Mouse (Mus musculus) megakaryocyte-erythroid progenitor cell, adult 5-6 weeks (primary cell): ENCODE data around the gene Crkl. TPM values are rescaled to one million over a fixed set of nuclear protein-coding genes. Genes with fewer than 3 reads are reported as not detected.
A peak's percentile ranks its signal among the peaks of the same experiment; 100 is the strongest.
"Not testable (repeated sequence)": the region's sequence is repeated elsewhere in the genome, so short reads cannot be mapped to it uniquely, and the experiment has no call there.

Experiments used
- ATAC-seq: replicated peaks from 2 replicates; pipeline ENCODE4 v1.8.0; 2016; ENCODE audit warnings: mild to moderate bottlenecking, inconsistent platforms; ENCODE audit not compliant: severe bottlenecking, poor library complexity, low FRiP score, low TSS enrichment
- total RNA-seq, 2 experiments: library from RNA; stranded (forward) in 1 of 2; stranded (reverse) in 1 of 2; fragments of 200-1000, 215-1000 nt in 1 of 2; fragments of >200 nt in 1 of 2; fragmentation: Nextera tagmentation in 1 of 2; gene quantifications; 2 replicates each; pipeline ENCODE4 v1.2.3; 2014 to 2017

The Crkl gene
- total RNA-seq, 2 experiments from 2014 or later, result 21.5 to 33.5 TPM

DNA sequence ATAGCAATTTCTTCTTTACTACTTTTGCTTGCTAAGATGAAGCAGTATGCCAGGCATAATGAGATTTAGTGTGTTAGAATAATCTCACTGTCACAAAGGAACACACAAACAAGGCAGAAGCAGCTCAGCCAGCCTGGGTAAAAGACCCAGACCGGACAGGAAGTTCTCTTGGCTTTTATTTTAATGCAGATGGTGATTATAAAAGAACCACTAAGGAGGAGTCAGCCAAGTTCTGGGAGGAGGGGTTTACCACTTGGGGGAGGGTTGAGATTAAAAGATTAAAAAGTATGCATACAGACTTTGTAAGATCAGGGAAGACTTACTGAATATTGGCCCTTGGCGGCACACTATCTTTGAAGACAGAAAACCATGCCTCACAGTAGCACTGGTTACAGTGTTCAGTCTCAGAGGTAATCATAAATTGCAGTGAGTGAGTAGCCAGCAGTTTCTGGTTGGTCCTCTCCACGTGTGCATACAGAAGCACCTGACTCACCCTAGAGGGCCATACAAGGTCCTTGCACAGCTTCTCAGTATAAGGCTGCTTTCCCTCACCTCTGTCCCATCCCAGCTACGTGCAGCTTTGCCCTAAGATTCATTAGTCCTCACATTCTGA, 26.6 kb downstream of the Crkl start:
- peak; percentile 94 for ATAC-seq

DNA sequence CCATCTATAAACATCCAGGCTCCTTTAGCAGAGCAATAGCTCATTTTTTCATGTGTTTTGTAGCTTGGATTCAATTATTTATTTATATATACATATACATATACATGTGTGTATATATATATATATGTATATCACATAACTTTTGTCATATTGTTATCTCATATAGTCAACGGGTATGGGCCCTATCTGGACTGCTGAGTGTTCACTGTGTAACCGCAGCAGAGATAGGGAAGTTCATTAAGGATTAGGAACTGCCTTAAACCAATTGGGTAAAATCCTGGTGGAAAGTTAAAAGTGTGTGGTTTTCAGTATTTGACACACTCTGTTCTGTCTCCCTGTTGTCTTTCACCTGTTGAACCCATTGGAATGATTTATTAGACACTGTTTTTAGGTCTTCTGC, 29.7 kb downstream of the Crkl start:
- no peak for ATAC-seq

DNA sequence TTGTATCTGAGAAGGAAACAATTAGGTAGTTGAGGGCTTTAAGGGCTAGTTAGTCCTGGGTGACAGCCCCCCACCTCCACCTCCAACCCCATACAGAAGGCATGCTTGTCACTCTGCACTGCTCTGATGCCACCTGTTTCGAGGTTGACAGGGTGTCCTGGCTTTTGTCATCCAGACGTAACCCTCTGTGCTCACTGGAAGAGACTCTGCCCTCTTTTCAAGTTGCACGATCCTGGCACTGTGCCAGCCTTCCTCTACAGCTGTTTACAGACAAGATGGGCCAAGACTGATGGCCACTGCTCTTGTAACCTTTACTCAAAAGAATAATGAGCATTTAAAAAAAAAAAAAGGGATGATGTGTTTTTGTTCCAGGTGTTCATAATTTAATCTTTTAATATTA, 34.7 kb downstream of the Crkl start:
- ATAC-seq, result no peak

DNA sequence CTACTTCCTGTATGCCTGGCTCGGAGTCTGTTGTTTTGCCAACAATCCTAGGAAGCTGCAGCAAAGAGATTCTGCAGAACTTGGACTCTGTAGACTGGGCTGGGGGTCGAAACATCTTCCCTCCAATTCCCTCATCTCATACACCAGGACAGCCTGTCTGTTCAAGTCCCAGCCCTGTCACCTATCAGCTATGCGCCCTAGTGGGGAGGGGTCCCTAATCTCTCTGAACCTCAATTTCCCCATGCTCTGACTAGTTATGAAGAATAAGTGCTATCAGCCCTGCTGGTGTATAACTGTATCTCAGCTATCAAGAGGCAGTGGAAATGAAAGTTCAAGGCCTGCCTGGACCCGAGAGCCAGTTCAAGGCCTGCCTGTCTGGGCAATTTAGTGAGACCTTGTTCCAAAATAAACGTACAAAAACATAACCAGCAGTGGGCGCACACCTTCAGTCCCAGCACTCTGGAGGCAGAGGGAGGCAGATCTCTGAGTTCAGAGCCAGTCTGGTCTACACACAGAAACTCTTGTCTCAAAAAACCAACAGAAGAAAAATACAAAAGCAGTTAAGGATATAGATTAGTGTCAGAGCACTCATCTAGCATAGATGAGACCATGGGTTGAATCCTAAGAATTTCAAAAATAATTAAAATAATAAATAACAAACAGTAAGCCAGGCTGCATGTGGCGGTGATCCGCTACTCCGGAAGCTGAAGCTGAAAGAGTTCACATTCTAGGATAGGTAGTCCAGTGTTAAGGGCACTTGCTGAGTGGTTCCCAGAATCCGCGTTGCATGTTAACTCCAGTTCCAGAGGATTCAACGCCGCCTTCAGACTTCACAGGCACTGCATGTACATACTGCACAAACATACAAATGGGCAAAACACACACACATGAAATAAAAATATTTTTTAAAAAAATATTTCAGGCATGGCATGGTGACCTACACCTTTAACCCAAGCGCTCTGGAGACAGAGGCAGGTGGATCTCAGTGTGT, 37.0 kb downstream of the Crkl start:
- ATAC-seq, result peak; percentile 35; the same call in 1 of the 2 replicates

DNA sequence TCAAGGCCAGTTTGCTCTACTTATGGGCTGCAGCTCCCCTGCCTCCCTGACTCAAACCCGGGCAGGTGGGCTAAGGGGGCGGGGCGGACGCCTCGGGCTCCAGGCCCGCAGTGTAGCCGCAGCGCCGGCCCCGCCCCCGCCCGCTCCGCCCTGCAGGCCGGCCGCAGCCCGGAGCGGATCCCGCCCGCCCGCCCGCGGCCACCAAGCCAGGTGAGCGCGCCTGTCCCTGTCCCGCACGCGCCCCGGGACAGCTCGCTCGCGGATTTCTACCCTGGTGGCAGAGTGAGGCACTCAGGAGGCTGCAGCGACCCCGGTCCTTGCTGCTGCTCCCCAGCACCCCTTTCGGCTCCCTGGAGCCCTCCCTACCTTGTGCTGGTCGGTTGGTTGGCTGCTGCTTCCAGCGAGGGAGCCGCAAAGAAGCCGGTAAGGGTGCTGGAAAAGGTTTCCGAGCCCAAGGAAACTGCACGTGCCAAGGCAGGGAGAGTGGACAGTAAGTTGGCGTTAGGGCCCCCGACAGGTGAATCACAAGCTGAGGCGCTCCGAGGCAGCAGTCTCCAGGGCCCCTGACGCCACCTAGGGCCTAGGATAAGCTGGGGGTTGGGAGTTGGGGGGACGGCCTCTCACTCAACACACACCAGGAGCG, 37.8 kb downstream of the Crkl start, which contains the start of gene Aifm3:
TSS of gene Aifm3 (plus strand) at position 143 of the 643 bp plus-strand sequence.
- peak; percentile 37 for ATAC-seq

DNA sequence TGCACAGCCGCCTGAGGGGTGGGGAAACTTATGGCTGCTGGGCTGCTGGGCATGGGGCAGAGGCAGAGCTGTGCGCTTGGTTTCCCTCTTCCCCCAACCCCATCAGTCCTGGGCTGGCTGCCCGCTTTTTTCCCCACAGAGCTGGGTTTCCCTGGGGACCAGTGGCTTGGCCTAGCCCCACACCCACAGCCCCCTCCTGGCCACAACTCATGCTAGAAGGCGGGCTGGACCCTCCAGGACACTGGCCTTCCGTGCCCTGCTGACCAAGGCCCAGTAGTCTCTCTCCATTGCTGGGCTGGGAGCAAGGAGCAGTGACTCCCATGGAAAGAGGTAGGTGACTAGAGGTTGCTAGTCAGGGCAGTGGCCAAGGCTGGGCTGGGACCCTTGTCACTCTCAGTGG, 39.4 kb downstream of the Crkl start:
- no peak for ATAC-seq

DNA sequence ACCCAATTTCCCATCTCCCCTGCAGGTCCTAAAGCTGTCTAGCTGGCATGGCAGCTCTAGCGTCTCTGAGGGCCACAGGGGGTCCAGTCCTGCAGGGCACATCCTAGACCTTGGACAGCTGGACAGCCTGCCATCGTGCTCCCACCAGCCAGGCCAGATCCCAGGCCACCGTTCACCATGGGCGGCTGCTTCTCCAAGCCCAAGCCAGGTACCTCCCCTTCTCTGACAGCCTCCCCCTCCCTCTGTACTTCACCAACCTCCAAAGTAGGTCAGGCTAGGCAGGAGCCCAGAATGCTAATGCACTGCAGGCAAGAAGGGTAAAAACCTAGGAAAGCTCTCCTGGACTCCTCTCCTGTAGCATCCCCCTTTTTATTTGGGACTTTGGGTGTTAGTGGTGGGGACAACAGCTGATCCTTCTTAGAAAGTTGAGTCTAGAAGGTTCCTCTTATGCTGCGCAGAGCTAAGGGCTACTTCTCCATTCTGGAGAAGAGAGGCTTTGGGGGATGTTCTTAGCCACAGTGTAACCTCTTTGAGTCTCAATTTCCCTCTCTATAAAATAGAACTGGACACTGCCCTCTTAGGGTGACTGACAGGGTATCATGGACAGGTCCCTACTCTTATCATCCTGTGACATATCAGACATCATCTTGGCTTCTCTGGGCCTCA, 40.2 kb downstream of the Crkl start:
- no peak for ATAC-seq

DNA sequence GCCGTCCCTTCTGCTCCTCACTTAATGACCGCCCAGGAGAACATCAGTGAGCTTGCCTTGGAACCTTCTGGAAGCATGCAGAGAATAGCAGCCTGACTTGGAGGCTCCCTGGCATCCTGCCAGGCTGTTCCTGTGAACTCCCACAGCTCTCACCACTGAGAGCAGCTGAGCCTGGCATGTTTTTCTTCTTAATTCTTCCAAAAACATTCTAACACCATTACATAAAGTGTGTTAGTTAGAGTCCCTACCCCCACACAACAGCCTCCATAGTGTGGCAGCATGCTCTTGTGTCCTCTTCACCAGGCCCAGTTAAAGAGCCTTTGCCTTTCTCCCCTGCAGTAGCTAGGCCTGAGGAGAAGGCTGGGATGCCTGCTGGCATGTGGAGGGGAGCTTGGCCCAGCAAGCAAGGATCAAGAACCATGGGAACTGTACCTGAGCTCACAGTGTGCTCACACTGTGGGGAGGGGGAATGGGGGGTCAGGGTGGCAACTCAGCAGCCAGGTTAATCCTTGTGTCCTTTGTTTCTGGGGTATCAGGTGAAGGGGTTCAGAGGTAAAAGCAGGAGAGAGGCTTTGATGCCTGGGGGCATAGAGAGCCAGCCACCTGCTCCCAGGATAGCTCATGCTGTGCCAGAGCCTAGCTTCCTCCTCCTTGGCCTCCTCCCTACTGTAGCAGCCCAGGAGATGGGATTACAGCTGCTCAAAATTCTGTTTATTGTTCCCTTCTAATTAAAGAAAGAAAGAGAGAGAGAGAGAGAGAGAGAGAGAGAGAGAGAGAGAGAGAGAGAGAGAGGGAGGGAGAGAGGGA, 44.9 kb downstream of the Crkl start:
- ATAC-seq, result no peak

DNA sequence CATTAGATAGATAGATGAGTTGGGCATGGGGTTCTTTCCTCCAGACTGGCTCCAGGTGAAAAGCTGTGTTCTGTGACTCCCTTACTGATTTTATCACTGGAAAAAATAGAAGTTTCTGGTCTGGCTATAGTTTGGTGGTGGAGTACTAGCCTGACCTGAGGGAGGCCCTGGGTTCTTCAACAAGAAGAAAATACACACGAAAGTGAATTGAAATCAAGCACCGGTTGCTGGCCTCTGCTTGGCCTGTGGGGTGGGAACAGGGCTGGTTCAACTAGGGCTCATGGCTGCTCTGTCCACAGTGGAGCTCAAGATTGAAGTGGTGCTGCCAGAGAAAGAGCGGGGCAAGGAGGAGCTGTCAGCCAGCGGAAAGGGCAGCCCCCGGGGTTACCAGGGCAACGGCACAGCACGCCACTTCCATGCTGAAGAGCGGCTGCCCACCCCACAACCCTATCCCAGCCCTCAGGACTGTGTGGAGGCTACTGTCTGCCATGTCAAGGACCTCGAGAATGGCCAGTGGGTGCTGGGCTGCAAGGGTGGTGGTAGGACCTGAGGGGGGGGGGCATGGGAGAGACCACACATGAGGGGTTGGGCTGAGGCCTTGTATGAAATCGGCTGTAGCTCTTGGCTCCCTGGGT, 47.6 kb downstream of the Crkl start:
- ATAC-seq, result no peak

DNA sequence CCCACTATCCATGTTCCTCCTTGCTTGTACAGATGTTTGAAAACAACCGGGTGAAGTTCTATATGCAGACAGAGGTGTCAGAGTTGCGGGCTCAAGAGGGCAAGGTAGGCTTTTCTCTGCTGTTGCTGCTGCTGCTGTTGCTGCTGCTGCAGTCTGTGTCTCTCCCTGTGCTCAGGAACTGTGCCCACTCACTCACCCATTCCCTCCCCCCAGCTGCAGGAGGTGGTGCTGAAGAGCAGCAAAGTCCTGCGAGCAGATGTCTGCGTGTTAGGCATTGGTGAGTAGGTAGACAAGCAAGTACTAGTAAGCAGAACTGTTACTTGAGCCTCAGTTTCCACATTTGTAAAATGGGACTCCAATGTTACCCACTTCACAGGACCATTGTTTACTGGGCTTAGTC, 50.9 kb downstream of the Crkl start:
- ATAC-seq, result no peak

DNA sequence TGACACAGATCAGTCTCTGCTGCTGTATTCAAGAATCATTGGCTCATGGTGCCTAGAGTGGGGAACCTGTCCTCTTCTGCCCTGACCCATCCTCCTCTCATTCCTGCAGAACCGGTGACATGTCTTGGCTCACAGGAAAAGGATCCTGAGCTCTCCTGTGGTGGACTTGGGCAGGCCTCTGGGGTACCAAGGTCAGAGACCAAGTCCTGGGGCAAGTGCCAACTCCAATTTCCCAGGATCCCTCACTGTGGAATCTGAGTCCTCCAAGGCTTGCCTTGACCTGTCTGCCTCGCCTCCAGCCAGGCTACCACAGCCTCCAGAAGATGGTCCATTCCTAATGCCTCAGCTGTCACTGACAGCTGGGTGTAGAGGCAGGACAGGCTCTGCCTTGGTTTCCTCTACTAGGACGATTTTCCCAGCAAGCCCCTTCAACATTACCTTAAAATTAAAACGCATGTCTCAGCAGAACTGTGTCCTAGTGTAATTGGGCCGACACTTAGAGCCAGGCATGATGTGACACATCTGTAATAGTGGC, 55.3 kb downstream of the Crkl start:
- ATAC-seq, result no peak

DNA sequence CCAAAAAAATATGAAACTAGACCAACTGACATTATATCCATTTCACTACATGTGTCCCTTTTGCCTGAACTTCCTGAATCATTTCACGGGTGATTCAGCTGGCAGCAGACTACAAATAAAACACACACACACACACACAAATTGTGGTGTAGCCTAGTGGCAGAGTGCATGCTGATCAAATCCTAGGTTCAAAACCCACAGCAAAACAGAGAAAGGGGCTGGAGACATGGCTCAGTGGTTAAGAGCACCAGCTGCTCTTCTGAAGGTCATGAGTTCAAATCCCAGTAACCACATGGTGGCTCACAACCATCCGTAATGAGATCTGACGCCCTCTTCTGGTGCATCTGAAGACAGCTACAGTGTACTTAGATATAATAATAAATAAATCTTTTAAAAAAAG, 56.2 kb downstream of the Crkl start:
- ATAC-seq, result not testable (repeated sequence)

DNA sequence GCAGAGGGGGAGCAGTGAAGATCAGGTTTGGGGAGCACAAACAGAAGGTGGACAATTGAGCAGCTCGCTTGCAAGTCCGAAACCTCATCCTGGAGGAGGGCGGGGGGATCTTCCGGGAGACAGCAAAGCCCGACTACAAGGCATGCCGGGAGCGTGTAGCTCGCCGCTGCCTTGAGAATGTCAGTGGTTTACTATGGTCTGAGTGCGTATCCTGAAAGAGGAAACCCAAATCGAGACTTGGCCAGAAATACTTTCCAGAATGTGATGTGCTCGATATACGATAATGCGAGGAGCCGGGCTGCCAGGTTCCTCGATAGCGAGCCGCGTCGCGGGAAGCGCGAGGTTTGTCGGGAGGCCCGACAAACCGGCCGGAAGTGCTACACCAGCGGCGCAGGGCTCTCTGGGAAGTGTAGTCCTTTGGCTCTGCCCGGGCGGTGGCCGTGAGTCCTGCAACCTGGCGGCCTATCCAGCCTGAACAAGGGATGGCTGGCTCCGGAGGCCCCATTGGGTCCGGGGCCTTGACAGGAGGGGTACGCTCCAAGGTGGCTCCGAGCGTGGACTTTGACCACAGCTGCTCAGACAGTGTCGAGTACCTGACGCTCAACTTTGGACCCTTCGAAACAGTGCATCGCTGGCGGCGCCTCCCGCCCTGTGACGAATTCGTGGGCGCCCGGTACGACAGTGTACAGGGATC, 56.9 kb downstream of the Crkl start, which contains the start of gene Lztr1:
TSS of gene Lztr1 (plus strand) at position 143 of the 694 bp plus-strand sequence.
- ATAC-seq, result peak; percentile 90

DNA sequence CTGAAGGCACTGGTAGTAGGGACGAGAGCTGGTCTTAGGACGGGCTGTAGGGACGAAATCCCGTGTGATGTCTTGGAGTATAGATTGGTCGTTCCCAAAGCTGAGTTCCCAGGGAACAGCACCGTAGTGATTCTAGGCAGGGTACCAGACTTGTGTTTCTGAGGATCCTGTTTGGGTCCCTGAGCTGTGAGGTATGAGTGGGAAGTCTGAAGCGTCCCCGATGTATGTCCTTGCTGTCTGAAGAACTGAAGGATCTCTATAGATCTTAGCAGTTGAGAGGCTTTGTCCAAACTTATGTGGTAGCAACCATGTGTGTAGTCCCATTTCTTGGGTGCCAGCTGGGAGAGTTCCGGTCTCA, 57.4 kb downstream of the Crkl start:
- ATAC-seq, result 0 out of 2 replicates have a peak, but pooled peaks have one; percentile 0

DNA sequence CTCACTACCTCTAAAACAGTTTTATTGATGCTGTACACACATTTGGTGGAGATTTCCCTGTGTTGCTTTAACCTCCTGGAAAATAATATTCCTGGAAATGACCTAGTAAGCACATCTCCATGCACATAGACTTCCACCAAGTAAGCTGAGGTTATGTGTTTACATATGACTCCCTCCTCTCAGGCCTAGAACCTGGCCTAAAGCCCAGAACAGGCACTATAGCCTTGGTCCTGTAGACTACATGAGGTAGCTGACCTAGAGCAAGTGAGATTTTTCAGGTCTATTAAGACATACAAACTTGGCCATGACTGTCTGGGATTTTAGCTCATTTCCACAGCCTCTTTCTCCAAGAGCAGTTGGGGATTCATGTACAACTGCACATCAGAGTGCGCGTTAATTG, 58.4 kb downstream of the Crkl start:
- ATAC-seq, result no peak

DNA sequence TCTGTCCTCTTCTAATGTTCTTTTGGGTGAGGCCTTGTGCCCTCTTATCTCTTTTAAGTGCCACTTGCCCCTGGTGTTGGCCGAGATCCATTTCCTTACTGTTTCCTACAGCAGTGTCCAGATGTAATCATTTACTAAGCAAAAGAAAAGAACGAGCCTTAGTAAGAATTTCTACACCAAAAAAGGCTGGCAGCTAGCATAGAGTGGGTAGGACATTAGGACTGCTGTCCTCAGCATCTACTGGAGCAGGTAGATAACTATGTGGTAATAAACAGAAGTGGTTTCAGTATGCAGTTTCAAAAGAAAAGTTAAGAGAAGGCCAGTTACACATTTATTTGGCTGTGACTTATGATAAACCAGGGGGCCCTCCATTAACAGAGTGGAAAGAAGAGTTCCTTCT, 58.9 kb downstream of the Crkl start:
- no peak for ATAC-seq

DNA sequence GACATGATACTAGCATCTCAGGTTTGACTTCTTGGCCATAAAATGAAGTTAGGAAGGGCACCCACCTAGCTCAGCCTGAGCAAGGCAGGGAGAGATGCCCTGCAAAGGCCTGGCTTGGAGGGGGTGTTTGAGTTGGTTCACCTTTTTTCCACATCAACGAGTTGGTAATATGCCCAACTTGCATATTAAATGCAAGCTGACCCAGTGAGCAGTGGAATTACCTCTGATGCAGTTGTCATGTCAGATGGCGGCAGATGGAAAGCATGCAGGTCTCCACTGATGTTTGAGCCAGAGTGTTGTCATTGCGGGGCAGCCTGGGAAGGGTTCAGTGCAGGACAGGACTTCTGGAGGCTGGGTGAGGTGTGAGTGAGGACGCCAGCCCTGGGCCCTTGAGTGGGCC, 59.6 kb downstream of the Crkl start:
- no peak for ATAC-seq

DNA sequence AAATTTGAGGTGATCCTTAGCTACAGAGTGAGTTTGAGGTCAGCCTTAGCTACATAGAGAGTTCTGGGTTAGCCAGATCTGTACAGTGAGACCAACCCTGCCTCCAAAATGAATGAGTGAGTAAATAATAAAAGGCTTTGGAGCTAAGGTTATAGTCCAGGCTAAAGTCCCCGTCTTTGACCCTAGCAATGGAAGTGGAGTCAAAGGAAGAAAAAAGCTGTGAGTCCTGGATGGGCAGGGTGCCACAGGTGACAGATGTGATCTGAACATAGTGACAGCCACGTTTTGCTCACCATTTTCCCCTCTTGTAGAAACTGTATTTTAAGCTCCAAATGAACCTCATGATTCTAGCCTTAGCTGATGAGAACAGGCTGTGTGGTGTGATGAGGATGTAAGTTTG, 67.1 kb downstream of the Crkl start:
- ATAC-seq, result no peak
